Mouse (Mus musculus) myocyte (in vitro differentiated cells): Measurements from ENCODE around the gene Zfp184.

Experiments used
- E2F4 ChIP-seq: IDR thresholded peaks from one replicate; pipeline ENCODE4 v1.6.1; 2011; ENCODE audit warnings: mild to moderate bottlenecking, control low read depth, moderate library complexity; ENCODE audit not compliant: insufficient read depth
- MYOD1 ChIP-seq, 3 experiments: IDR thresholded peaks; one replicate each; pipeline ENCODE4 v1.6.1; 2011; ENCODE audit warnings: control low read depth in 2 of 3, low read depth in 2 of 3, mild to moderate bottlenecking in 2 of 3, moderate library complexity in 1 of 3; ENCODE audit not compliant: insufficient read length in 2 of 3, control insufficient read depth in 1 of 3
- MYOG ChIP-seq, 3 experiments: IDR thresholded peaks; one replicate each; pipeline ENCODE4 v1.6.1; 2011; ENCODE audit warnings: control low read depth in 2 of 3, low read depth in 2 of 3, mild to moderate bottlenecking in 2 of 3; ENCODE audit not compliant: insufficient read length in 2 of 3, control insufficient read depth in 1 of 3, insufficient read depth in 1 of 3
- POLR2A ChIP-seq: IDR thresholded peaks from one replicate; pipeline ENCODE4 v1.6.1; 2011; ENCODE audit warnings: low read depth, mild to moderate bottlenecking, control low read depth, moderate library complexity; ENCODE audit not compliant: insufficient read length
- TCF12 ChIP-seq: IDR thresholded peaks from one replicate; pipeline ENCODE4 v1.6.1; 2011; ENCODE audit warnings: mild to moderate bottlenecking, control low read depth; ENCODE audit not compliant: poor library complexity, insufficient read depth, severe bottlenecking
- USF1 ChIP-seq: IDR thresholded peaks from one replicate; pipeline ENCODE4 v1.6.1; 2011; ENCODE audit warnings: low read depth, mild to moderate bottlenecking, control low read depth, moderate library complexity

DNA sequence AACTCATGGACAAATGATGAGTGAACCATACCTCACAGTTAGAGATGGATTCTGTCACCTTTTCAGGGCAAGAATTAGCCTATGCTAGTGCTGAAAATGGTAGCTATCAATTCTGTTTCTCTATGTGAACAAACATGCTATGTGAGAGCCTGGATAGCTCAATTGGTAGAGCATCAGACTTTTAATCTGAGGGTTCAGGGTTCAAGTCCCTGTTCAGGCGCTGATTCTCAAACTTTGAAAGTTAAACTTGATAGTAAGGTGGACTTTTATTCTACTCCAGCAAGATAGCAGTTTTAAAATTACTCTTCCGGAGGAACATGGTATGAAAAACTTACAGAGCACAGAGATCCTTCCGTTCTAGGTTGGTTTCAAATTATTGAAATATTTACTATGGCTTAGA is 26.7 kb downstream of the Zfp184 start:
- TF ChIP-seq E2F4 (no peak), POLR2A (no peak), TCF12 (no peak), MYOD1 (IDR thresholded peaks at IDR 0.05; ENCODE audit: control insufficient read depth in 1 of 3, insufficient read length in 2 of 3, low read depth in 2 of 3) (no peak), MYOG (IDR thresholded peaks at IDR 0.05; ENCODE audit: control insufficient read depth in 1 of 3, insufficient read depth in 1 of 3, insufficient read length in 2 of 3, low read depth in 2 of 3) (no peak), USF1 (no peak)
